Mouse (Mus musculus): ENCODE data around the gene Vmn2r88.
A peak's percentile ranks its signal among the peaks of the same experiment; 100 is the strongest.
"Not testable (repeated sequence)": the region's sequence is repeated elsewhere in the genome, so short reads cannot be mapped to it uniquely, and the experiment has no call there.

Vmn2r88 gene

GRCm38 (mm10) chr14:51410520-51410919 lies at the start of gene Vmn2r88:
TSS of gene Vmn2r88 (plus strand) at chr14:51410820.
- no peak for DNase-seq

DNA sequence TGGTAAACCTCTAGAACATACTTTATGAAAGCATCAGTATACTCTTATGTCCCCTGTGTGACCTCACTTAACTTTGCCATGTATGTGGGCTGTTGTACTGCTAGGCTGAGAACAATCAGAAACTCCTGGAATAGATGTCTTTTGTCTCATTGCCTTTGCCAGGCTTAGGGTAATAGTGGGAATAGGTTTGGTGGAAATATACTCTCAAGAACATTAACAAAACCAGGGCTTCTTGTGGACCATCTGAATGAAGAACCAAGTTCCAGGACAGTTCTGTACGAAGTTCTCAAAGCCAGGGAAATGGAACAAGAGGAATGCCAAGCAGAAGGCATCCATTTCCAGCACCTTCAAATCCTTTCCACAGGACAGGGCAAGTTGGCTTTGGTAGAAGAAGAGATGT lies 49.2 kb upstream of the Vmn2r88 start, which contains the start of gene Gm7247:
TSS of gene Gm7247 (plus strand) at position 301 of the 400 bp plus-strand sequence.
- DNase-seq, result no peak

- DNase-seq, result no peak
These were observed 27.8 kb upstream of the Vmn2r88 start for GRCm38 (mm10) chr14:51382805-51383204.

- DNase-seq, result peak; percentile 80
These were observed 26.3 kb upstream of the Vmn2r88 start for GRCm38 (mm10) chr14:51384351-51384750.

DNA sequence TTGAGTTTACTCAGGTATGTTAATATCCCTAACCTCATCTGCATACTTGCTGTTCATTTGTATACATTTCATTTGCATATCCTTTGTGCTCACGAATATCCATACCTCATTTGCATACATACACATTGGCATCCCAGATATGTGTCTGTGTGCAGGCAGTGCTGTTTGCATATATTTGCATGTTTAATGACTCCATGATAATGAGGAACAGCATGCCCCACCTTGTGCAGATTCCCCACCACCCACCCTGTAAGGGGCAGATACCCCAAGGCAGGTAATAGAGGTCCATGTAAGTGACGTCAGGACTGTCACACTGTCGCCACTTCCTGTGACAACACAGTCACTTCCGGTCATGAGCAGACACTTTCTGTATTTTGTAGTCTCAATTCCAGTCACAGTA lies 24.9 kb upstream of the Vmn2r88 start:
- DNase-seq, result peak; percentile 22

GRCm38 (mm10) chr14:51387768-51388167 lies 22.9 kb upstream of the Vmn2r88 start:
- DNase-seq, result peak; percentile 73

DNA sequence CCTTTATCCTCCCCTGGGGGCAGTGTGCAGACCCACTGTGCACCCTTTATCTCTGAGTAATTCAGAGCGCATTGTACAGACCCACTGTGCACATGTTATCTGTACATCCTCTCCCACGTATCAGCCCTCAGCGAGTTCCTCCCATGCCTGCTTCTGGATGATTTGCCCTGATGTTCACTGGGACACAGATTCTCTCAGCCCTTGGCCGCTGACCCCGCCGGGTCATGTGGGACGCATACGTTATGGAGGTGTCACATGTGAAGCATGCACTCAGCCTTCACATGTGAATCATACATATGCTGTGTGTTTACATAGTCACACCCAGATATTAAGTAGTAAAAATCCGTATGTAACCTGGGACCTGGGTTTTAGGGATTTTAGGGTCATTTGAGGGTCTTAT lies 22.4 kb upstream of the Vmn2r88 start:
- peak; percentile 56 for DNase-seq

DNA sequence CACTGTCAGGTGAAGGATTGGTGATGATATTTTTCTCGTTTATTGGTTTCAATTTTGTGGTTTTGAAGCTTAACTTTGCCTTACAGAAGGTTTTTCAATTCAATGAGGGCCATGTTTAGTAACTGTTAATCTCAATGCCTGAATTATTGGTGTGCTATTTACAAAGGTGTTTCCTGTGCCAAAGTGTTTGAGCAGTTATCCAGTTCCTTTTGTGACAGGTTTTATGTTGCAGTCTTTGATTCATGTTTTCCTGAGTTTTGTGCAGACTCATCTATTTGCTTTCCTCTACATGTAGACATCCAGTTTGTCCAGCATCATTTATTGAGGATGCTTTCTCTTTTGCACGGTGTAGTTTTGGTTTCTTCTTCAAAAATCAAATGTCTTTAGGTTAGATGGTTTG lies 13.3 kb downstream of the Vmn2r88 start:
- DNase-seq, result no peak

DNA sequence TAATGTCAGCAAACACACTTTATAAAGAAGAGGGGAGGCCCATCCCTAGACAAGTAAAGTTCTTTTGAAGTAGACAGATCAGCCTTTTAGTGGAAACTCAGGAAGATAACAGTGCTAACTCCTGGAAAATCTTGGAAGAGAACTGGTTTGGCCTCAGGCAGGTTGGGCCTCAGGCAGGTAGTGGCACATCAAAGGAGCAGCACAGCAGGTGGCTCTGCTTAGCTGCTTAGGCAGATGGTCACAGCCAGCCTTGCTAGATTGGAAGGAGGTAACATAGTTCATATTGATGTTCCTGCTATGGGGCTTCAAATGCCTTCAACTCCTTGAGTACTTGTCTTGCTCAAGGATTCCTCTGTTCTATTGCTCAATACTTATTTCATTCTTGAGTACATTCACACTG lies 19.5 kb downstream of the Vmn2r88 start:
- DNase-seq, result not testable (repeated sequence)

GRCm38 (mm10) chr14:51434546-51434945 lies 23.9 kb downstream of the Vmn2r88 start:
- peak; percentile 86 for DNase-seq

GRCm38 (mm10) chr14:51435020-51435419 lies 24.4 kb downstream of the Vmn2r88 start:
- DNase-seq, result no peak

DNA sequence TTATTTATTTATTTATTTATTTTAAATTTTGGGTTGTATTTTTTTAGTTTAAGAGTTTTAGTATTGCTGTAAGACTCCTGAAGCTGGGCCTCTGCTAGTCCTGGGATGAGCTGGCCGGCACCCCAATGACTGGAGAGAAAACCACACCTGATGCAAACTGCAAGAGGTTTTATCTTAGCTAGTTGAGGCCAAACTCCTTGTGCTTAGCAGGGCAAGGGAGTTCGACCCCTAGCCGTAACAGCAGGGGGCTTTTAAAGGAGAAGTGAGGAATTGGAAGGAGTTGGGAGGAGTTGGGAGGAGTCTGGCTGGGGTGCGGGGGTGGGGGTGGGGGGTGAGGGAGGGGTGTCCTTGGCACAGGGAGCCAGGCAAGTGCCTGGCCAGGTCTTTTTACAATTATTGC lies 28.3 kb downstream of the Vmn2r88 start:
- no peak for DNase-seq

DNA sequence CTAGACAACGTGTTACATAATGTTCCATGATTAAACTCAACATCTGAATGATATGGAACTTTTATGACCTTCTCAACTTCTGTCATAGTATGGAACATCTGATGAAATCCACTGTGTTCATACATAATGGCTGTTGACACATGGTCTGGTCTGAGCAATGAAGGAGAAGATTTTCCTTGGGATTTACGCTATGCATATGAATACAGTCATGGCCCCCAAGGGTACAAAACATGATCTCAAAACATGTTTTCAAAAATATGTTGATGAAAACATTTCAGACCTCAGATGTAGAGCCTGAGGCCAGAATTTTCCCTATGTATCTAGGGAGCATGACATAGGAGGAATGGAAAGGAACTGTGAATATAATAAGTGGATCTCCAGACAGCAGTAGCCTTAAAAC lies 40.9 kb downstream of the Vmn2r88 start, which contains the start of gene Vmn2r89:
TSS of gene Vmn2r89 (plus strand) at position 301 of the 400 bp plus-strand sequence.
- DNase-seq, result not testable (repeated sequence)

Data from heart, adult 11 months (tissue).